Mouse (Mus musculus): ENCODE data around the gene Nudt17.

DNA sequence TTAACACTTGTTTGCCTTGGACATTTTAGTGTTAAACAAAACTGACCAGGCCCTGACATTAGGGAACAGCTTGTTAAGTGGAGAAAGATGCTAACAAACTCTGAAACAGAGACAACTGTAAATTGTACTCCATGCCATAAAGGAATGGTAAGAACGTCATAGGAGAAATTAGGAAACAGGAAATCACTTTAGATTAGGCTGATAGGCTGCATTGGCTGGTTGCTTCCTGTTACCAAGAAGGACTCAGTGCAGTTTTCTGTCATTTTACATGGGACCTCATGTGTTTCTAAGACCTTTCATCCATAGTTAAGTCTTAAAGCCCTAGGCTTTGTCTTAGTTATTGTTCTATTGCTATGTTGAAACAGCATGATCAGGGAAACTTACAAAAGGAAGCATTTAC, 38.5 kb upstream of the Nudt17 start:
- TF ChIP-seq POLR2A (IDR thresholded peaks at IDR 0.05; ENCODE audit: insufficient read length, low read depth) (no peak), CEBPB (IDR thresholded peaks at IDR 0.05; ENCODE audit: insufficient read depth, poor library complexity, severe bottlenecking) (no peak), MAX (IDR thresholded peaks at IDR 0.05; ENCODE audit: low read depth) (no peak), MYOG (IDR thresholded peaks at IDR 0.05; ENCODE audit: control insufficient read depth in 1 of 3, insufficient read depth in 1 of 3, insufficient read length in 2 of 3, low read depth in 2 of 3) (no peak), E2F4 (IDR thresholded peaks at IDR 0.05; ENCODE audit: insufficient read depth) (no peak), USF1 (IDR thresholded peaks at IDR 0.05; ENCODE audit: low read depth) (no peak), POLR2AphosphoS2 (IDR thresholded peaks at IDR 0.05; ENCODE audit: insufficient read length, low read depth) (no peak)

Measured in myocyte (in vitro differentiated cells).